Mouse (Mus musculus) embryo, embryonic 11 days (tissue): ENCODE measurements at regions not wholly inside any gene's neighbourhood (a gene's known extent, or its start where the extent isn't known, plus 50 kb on each side); places are given as distances from the start of the nearest gene placed in this dataset.
A peak's percentile ranks its signal among the peaks of the same experiment; 100 is the strongest.

ENCODE experiments used
- DNase-seq: peaks from one replicate; pipeline ENCODE4 v3.0.0-alpha.2; 2015

- DNase-seq, result peak; percentile 5
Measured at GRCm38 (mm10) chr2:143305747-143306570, 227.7 kb downstream of the Otor start.

GRCm38 (mm10) chr2:143306571-143306925 lies 228.3 kb downstream of the Otor start:
- DNase-seq, result no peak

GRCm38 (mm10) chr2:143325486-143325885 lies 220.5 kb upstream of the Pcsk2 start:
- DNase-seq, result no peak

GRCm38 (mm10) chr2:143332071-143332470 lies 213.9 kb upstream of the Pcsk2 start:
- DNase-seq, result no peak

GRCm38 (mm10) chr2:143340364-143340763 lies 205.6 kb upstream of the Pcsk2 start:
- no peak for DNase-seq

GRCm38 (mm10) chr2:143364193-143364592 lies 181.8 kb upstream of the Pcsk2 start:
- DNase-seq, result no peak

GRCm38 (mm10) chr2:143365976-143366375 lies 180.0 kb upstream of the Pcsk2 start:
- no peak for DNase-seq
